Mouse (Mus musculus) gastrocnemius, postnatal 4 days (tissue): ENCODE measurements around the gene Igf1r. TPM values are rescaled to one million over a fixed set of nuclear protein-coding genes. Genes with fewer than 3 reads are reported as not detected.

ENCODE experiments used
- DNase-seq, 2 experiments: peaks; one replicate each; pipeline ENCODE4 v3.0.0; 2021 to 2022; ENCODE audit warnings: low spot score in 2 of 2, mixed read lengths in 2 of 2
- long read RNA-seq, 2 experiments: library from polyadenylated mRNA; stranded (forward); transcript quantifications; one replicate each; pipeline ENCODE4 v2.0.0; 2021
- total RNA-seq, 2 experiments: library from RNA; stranded (reverse); gene quantifications; 2 replicates each; pipeline ENCODE4 v1.2.3; 2021

The Igf1r gene
- 10 to 100 TPM; 40.6 to 41.0 TPM for total RNA-seq
- long read RNA-seq, experiment 1, partial matches to known transcripts: 0 of 8 reads
- long read RNA-seq, experiment 1, other reads (novel, unspliced or antisense): 8 of 8 reads
- long read RNA-seq, experiment 2, partial matches to known transcripts: 0 of 6 reads
- long read RNA-seq, experiment 2, other reads (novel, unspliced or antisense): 5 of 6 reads

DNA sequence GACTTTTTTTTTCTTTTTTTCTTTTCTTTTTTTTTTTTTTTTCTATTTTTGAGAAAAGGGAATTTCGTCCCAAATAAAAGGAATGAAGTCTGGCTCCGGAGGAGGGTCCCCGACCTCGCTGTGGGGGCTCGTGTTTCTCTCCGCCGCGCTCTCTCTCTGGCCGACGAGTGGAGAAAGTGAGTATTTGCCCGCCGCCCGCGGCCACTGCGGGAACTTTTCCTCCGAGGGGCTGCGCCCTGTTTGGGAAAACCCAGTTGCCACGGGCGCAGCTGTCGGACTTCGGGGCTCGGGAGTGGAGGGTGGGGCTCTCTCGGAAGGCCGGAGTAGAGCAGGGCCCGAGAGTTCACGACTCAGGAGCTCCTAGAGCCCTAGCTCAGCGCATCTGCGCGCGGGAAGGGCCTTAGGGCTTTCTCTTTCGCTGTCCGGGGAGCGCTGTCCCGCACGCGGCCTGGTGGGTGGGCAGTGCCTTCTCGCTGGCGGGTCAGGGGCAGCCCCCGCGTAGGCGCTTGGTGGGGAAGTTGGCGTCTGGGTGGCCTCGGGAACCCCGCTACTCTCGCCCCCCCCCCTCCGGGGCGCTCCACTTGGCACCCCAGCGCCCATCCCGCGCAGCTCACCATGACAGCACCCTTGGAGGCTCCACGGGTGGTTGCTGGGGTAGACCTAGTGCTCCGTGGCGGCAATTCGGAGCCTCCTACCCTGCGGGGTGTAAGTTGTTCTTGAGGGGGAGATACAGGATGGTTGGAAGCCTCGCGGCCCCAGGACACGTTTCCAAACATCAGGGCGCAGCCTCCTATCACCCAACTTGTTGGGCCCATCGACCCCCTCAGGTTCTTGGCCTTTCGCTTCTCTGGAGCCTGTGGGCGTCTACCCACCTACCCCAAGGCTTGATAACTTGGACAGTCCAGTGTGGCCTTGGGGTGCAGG is at the start of gene Igf1r:
Gene Igf1r (plus strand): TSS at position 51 of the 924 bp plus-strand sequence.
- DNase-seq: peak; percentile 46 to 75

- DNase-seq: no peak
These were observed 46.3 kb upstream of the Igf1r start for GRCm38 (mm10) chr7:67906358-67906757.

DNA sequence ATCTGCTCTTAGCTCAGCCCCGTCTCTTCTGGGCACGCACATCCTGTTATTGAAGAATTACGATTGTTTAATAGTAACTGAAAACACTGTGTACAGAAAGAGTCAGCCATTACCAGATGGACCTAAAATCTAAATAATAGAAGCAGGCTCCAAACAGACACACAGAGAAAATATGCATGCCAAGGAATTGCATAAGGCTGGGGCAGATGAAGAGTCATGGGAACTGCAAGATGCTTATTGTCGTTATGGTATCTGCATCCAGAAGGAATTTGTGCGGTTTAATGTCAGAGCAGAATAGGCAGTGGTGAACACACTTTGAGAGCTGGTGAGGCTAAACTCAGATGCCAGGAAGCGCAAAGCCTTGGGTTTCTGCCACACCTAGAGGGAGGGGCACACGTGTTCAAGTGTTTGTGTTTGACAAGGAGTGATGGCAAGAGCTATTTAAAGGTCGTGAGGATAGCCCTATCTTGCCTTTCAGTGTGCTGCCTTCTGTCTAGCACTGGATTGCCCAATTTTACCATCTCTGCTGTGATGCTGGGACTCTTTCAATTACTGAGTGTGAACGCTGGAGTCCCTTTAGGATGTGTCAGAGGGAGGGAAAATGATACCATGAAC is 44.7 kb upstream of the Igf1r start:
- no peak for DNase-seq

DNA sequence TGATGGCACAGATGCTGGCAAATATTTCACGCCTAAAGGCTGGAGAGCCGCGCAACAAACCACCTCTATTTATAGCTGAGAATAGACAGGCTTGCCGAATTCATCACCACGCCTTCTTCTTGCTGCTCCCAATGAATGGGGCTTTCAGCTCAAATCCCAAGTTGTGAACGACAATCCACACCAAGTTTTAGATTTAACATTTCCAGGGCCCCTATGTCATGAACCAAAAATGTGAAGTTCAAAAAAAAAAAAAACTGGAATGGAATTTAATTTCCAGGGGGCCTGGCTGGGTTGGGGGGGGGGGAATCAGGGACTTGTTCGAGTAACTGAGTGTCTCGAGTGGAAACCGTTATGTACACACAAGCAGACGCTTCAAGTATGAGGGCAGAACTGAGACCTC is 42.1 kb upstream of the Igf1r start:
- peak in 1 of 2 experiments; percentile 27 for DNase-seq

DNA sequence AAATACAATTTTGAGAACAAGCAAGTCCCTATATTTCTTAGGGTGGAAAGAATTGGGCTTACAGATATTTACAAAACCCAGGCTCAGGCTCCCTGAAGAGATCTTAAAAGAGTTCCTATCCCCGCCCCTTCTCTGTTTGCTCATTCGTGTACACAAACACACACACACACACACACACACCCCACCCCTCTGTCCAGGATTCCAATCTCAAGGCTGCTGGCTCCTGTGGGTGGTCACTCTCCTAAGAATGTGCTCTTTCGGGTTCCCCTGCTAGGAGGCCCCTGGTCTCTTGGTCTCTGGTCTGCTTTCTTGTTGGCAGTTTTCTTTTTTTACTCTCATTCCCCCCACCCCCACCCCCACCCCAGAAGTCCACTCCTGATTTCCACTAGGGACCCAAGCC is 41.7 kb upstream of the Igf1r start:
- peak in 1 of 2 experiments; percentile 44 for DNase-seq

DNA sequence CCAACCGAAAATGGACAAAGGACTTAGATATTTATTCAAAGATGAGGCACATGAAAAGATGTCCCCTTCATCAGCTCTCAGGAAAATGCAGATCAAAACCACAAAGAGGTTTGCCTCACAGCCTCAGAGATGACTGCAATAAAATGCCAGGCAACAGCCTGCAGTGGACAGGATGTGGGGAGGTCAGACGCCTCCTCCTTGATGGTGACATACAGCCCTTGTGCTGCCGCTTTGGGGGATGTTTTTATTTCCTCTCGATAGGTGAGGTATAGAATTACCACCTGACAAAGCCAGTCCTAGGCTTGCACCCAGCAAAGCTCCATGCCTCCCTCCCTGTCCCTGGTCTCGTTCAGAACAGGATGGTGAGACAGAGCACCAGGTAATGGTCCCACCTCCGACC is 40.8 kb upstream of the Igf1r start:
- no peak for DNase-seq

DNA sequence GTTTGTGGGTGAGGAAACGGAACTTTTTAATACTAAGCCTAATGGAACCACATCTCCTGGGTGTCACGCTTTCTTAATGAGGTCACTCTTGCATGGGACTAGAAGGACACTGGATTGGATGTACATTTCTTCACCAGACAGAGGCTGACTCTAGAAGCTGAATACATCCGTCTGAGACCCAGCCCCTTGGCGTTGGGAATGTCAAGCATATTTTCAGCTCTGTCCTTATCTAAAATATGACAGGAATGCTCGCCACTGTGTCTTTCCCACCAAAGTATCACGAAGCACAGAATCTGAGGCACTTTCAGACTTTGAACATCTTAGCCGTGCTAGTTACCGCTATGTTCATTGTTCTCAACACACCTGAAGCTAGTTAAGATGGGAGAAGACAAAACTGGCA is 35.7 kb upstream of the Igf1r start:
- DNase-seq: no peak

DNA sequence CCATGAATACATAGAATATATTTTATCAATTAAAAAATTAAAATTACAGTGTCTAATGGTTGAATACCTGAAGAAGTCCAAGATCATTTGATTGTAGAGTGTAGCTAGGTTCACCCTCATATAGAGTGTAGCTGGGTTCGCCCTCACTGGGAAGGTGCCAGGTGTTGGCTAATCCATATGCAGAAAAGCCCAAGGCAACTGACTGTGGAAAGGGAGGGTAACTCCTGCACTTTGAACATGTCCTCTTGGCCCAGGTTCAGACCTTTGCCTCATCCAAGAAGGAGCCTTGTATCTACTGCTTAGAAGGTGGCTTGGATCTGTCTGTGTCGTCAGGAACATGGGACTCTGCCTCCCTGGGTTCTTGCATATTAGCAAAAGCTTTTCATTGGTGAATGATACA is 34.9 kb upstream of the Igf1r start:
- DNase-seq: no peak

- no peak for DNase-seq
These were observed 33.2 kb upstream of the Igf1r start for GRCm38 (mm10) chr7:67919467-67919866.

DNA sequence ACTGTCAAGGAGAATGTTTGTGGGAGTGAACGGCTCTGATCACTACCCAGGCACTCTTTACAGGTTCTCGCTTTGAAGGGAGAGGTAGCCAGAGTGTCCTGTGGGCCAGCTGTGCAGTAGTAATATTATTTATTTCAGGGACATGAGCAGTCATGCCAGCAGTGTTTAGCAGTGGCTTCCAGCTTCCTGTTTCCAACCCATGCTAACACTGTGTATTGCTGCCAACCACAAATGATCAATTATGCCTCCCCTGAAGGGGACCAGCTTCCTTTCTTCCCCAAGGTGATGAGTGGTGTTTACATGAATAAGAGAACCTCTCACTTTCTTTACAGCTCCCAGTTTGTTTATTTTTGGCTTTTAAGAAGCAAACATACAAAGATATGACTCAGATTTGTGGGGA is 28.4 kb upstream of the Igf1r start:
- DNase-seq: no peak

- DNase-seq: no peak
These were observed 22.5 kb upstream of the Igf1r start for GRCm38 (mm10) chr7:67930132-67930531.

DNA sequence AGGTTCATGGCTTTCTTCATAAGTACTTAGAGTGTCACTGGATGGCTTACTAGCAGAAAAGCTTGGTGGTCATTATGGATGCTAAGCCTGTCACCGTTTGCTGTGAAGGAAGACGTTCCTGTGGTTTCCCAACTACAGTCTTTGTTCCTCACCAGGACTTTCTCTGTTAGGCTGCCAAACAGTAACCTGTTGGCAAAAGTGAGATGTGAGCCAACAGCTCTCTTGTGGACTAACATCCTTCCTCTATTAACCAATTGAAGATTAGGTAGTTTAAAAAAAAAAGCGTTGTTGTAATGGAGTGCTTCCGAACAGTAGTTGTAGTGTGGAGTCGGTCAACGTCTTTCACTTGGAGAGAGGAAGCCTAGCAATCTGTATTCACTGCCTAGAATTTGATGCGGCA is 15.8 kb upstream of the Igf1r start:
- DNase-seq: no peak

DNA sequence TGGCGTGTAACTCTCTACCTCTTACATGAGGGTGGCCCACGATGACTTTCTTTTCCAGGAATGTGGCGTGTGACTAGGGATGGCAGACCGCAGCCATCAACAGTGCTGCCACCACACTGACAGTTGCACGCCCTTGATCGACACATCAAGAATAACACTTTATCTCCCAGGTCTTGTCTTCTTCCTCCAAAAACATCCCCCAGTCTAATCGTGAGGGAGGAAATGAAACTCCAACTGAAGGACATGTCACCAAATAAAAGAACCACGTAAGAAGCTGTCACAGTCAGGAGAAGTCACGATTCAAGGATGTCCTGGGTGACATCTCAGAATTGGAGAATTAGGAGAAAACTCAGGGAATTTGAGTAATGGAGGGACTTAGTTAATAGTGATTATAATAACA is 8.8 kb upstream of the Igf1r start:
- DNase-seq: no peak

GRCm38 (mm10) chr7:67946901-67947300 is 5.7 kb upstream of the Igf1r start:
- no peak for DNase-seq

- DNase-seq: no peak
These were observed 2.2 kb upstream of the Igf1r start for GRCm38 (mm10) chr7:67950346-67950814.

GRCm38 (mm10) chr7:67950815-67951531 is 1.7 kb upstream of the Igf1r start:
- DNase-seq: peak; percentile 89 to 90

DNA sequence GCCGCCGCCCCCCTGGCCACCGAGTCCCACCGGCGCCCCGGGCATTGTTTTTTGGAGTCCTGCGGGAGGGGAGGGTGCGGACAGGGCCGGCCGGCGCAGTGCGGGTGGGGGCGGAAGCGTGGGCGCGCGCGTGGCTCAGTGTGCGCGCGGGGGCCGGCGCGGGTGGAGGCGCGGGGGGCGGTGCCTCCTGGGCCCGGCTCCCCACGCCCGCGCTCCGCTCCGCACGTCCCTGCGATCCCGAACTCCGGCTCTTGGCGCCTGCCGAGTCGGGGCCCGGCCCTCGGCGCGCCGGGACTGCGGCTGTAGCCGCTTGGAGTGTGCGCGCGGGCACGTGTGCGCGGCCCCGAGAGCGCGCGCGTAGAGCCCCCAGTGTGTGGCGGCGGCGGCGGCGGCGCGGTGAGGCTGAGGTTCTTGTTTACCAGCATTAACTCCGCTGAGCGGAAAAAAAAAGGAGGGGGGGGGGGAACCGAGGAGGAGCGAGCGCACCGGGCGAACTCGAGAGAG is 1.0 kb upstream of the Igf1r start:
- peak; percentile 93 to 94 for DNase-seq

- DNase-seq: peak; percentile 69 to 86
These were observed 468 bp upstream of the Igf1r start for GRCm38 (mm10) chr7:67952036-67952681.

- DNase-seq: no peak
These were observed 1.2 kb downstream of the Igf1r start for GRCm38 (mm10) chr7:67953764-67954242.

DNA sequence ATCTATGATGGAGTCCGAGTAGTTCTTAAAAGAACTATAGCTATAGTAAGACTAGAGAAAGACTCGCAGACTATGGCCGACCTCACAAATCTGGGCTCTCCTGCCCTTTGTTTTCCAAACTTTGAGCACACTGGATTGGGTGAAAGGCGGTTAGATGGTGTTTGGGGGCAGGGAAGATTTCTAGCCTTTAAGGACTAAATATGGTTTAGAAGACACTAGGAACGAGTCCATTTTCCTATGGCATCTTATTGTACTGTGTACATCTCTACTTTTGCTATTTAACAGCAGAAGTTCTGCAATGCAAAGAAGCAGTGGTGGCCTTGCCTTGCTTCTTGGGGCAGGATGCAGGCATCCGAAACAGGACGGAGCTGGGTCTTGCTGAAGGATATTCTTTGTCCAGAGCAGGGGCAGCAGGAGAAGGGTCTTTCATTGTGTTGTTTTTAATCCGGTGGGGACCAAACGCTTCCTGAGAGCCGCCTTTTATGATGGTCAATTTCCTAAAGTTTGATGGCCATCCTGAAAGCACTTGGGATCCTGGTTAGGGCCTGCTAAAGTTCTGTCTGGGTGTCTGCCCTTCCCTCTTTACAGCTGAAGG is 2.1 kb downstream of the Igf1r start:
- no peak for DNase-seq
